Comparison of ENCODE assay signal across 9 mouse cellular contexts in the genomic region with DNA sequence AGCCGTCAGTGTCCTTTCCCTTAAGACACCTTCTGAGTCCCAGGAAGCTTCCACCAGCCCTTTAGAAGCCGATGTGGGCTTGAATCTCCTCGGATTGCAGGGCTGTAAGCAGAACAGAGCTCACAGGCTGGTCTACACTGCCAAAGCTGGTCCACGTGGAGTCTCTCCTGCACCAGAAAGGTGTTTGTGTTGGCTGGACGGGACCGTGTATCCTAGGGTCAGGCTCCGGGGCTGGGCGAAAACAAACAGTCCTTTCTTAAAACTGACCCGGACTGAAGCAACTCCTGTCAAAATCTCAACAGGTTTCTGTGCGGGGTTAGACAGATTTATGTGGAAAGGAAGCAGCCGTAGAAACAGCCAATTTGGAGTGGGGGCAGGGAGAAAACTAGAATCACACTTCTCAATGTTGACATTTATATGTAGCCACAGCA. TPM values are rescaled to one million over a fixed set of nuclear protein-coding genes. Genes with fewer than 3 reads are reported as not detected.
DNase-seq lines count a peak whose midpoint lies in the region; ATAC-seq lines count a peak whose summit lies in the region.
"Had no signal": no experiment of that assay in that cellular context is flagged by ENCODE, and none has a peak within 500 bp of the region (broad histone marks: within the 10 kb centered on the region; RNA-seq: fewer than 3 reads in every experiment).

No protein-coding gene starts in this region.

- H3K36me3 ChIP-seq in lung, embryonic 16.5 days (ENCODE audit: control insufficient read depth, insufficient read depth, low read length) = no peaks in the 10 kb centered on the region
- H3K36me3 ChIP-seq in limb, embryonic 11.5 days (ENCODE audit: control insufficient read depth, insufficient read depth, low read length) = no peaks in the 10 kb centered on the region
- no peaks in the 10 kb centered on the region for H3K36me3 ChIP-seq in splenic B cell, adult 2 months (ENCODE audit: control insufficient read depth, insufficient read depth, low read length, poor library complexity, severe bottlenecking)
- no peaks in the 10 kb centered on the region for H3K36me3 ChIP-seq in hindbrain, embryonic 10.5 days
- no peaks in the 10 kb centered on the region for H3K36me3 ChIP-seq in forebrain, embryonic 16.5 days (ENCODE audit: control insufficient read depth, insufficient read depth)

- DNase-seq in lung, postnatal 25 days (ENCODE audit: low spot score) = no peak
- peak; percentile 43 for DNase-seq in fibroblast of lung, adult 2 months (ENCODE audit: low read depth)
- DNase-seq in limb, embryonic 11.5 days (ENCODE audit: low spot score) = peak; percentile 53
- peak; percentile 33 for DNase-seq in splenic B cell, adult 2 months (ENCODE audit: low read depth, low spot score)
- no peak for DNase-seq in hindbrain, embryonic 10.5 days (ENCODE audit: low spot score)
- DNase-seq in left cerebral cortex, adult 18-20 months (ENCODE audit: low spot score in 2 of 2) = no peak
- DNase-seq: cerebellum, adult 9-10 months had no signal

- peak overlapping the region; percentile 42; the same call in 1 of the 2 replicates for H3K9ac ChIP-seq in lung, embryonic 16.5 days (ENCODE audit: low read length)
- H3K9ac ChIP-seq in limb, embryonic 11.5 days (ENCODE audit: low read length) = no peak overlapping the region
- no peak overlapping the region for H3K9ac ChIP-seq in forebrain, embryonic 16.5 days (replicated peaks; ENCODE audit: low read depth, low read length)

- H3K4me2 ChIP-seq in lung, embryonic 16.5 days (ENCODE audit: low read depth, low read length) = peak overlapping the region; percentile 3; the same call in 1 of the 2 replicates
- no peak overlapping the region for H3K4me2 ChIP-seq in limb, embryonic 11.5 days (ENCODE audit: low read depth, severe bottlenecking)
- H3K4me2 ChIP-seq in forebrain, embryonic 16.5 days (ENCODE audit: low read length) = no peak overlapping the region

- no peaks in the 10 kb centered on the region for H3K9me3 ChIP-seq in lung, embryonic 16.5 days (ENCODE audit: control insufficient read depth, low read length)
- H3K9me3 ChIP-seq in limb, embryonic 11.5 days (ENCODE audit: control insufficient read depth, low read length) = no peaks in the 10 kb centered on the region
- H3K9me3 ChIP-seq in hindbrain, embryonic 10.5 days = no peaks in the 10 kb centered on the region
- H3K9me3 ChIP-seq in forebrain, embryonic 16.5 days (ENCODE audit: control insufficient read depth, low read length) = no peaks in the 10 kb centered on the region

- 22% methylated on average over 11 of the region's 11 CpGs for WGBS in lung, embryonic 16.5 days
- WGBS in limb, embryonic 11.5 days = 44% methylated on average over 11 of the region's 11 CpGs
- WGBS in hindbrain, embryonic 10.5 days = 68% methylated on average over 11 of the region's 11 CpGs
- 85% methylated on average over 11 of the region's 11 CpGs for WGBS in forebrain, embryonic 16.5 days

- H3K4me1 ChIP-seq in lung, embryonic 16.5 days (replicated peaks; ENCODE audit: control insufficient read depth, insufficient read depth, low read length) = peaks cover 21% of the 10 kb centered on the region
- peaks cover 5% of the 10 kb centered on the region; the same call in 1 of the 2 replicates for H3K4me1 ChIP-seq in limb, embryonic 11.5 days (ENCODE audit: control insufficient read depth, insufficient read depth, low read length)
- peaks cover 28% of the 10 kb centered on the region for H3K4me1 ChIP-seq in hindbrain, embryonic 10.5 days (replicated peaks)
- peaks cover 10% of the 10 kb centered on the region for H3K4me1 ChIP-seq in forebrain, embryonic 16.5 days (replicated peaks; ENCODE audit: control insufficient read depth, insufficient read depth, low read length)

- no peaks in the 10 kb centered on the region for H3K27me3 ChIP-seq in lung, embryonic 16.5 days (ENCODE audit: control insufficient read depth, insufficient read depth, low read depth, low read length)
- no peaks in the 10 kb centered on the region for H3K27me3 ChIP-seq in limb, embryonic 11.5 days (ENCODE audit: control insufficient read depth, insufficient read depth, low read length)
- no peaks in the 10 kb centered on the region for H3K27me3 ChIP-seq in splenic B cell, adult 2 months (ENCODE audit: control insufficient read depth, insufficient read depth, low read length, poor library complexity, severe bottlenecking)
- H3K27me3 ChIP-seq in hindbrain, embryonic 10.5 days (ENCODE audit: insufficient read depth, poor library complexity, severe bottlenecking) = no peaks in the 10 kb centered on the region
- no peaks in the 10 kb centered on the region for H3K27me3 ChIP-seq in forebrain, embryonic 16.5 days (replicated peaks; ENCODE audit: control insufficient read depth, insufficient read depth, low read length)

- H3K4me3 ChIP-seq in lung, embryonic 16.5 days (ENCODE audit: low read length) = peak overlapping the region; percentile 7; the same call in 1 of the 2 replicates
- no peak overlapping the region for H3K4me3 ChIP-seq in limb, embryonic 11.5 days (ENCODE audit: low read depth, low read length)
- H3K4me3 ChIP-seq in hindbrain, embryonic 10.5 days = no peak overlapping the region
- no peak overlapping the region for H3K4me3 ChIP-seq in forebrain, embryonic 16.5 days (replicated peaks; ENCODE audit: low read length)

- peak overlapping the region; percentile 79 for H3K27ac ChIP-seq in lung, embryonic 16.5 days (ENCODE audit: low read length)
- H3K27ac ChIP-seq in limb, embryonic 11.5 days (replicated peaks; ENCODE audit: low read depth, low read length) = peak overlapping the region; percentile 60; the same call in 1 of the 2 replicates
- H3K27ac ChIP-seq in hindbrain, embryonic 10.5 days = no peak overlapping the region
- no peak overlapping the region for H3K27ac ChIP-seq in forebrain, embryonic 16.5 days (ENCODE audit: low read length)

- ATAC-seq in lung, embryonic 16.5 days (ENCODE audit: low read depth) = no peak
- ATAC-seq in limb, embryonic 11.5 days (ENCODE audit: insufficient number of reproducible peaks, low FRiP score, low TSS enrichment, low read depth) = peak; percentile 55; the same call in 1 of the 2 replicates
- ATAC-seq in forebrain, embryonic 16.5 days = no peak

RNA-seq across cellular contexts. Expression of gene Lrrc8d, which starts 48.2 kb away (rescaled TPM):
- polyA plus RNA-seq in lung, embryonic 16.5 days (2015; fragmentation: Nextera tagmentation; extraction: Ambion mirVana) = 15.5 and 19.7 TPM in 2 replicates
- polyA plus RNA-seq in limb, embryonic 11.5 days (2014; fragmentation: Nextera tagmentation; extraction: Ambion mirVana) = 18.3 and 21.4 TPM in 2 replicates
- 20.9 and 24.4 TPM in 2 replicates for polyA plus RNA-seq in hindbrain, embryonic 10.5 days (2016; fragmentation: Nextera tagmentation; extraction: Ambion mirVana)
- 10 to 100 TPM; 32.7 to 35.0 TPM for total RNA-seq in left cerebral cortex, adult 18-20 months (2021)
- 37.5 and 40.8 TPM in 2 replicates for polyA plus RNA-seq in forebrain, embryonic 16.5 days (2015; fragmentation: Nextera tagmentation; extraction: Ambion mirVana)

Comparison
In these comparisons a context has a peak if more than half of its experiments do, and no peak if none do; other contexts are left out.
1. H3K27ac ChIP-seq: peak in lung, embryonic 16.5 days (single experiment) and limb, embryonic 11.5 days (single experiment); none in hindbrain, embryonic 10.5 days (single experiment) and forebrain, embryonic 16.5 days (single experiment).
2. DNase-seq: peak in fibroblast of lung, adult 2 months (single experiment), limb, embryonic 11.5 days (single experiment) and splenic B cell, adult 2 months (single experiment); none in lung, postnatal 25 days (single experiment), hindbrain, embryonic 10.5 days (single experiment) and left cerebral cortex, adult 18-20 months (0 of 2).